Mouse (Mus musculus) embryonic fibroblast, embryonic 13.5 days (primary cell): ENCODE results near the gene Cox4i2.

Experiments used
- CTCF ChIP-seq: IDR thresholded peaks from 2 replicates; pipeline ENCODE4 v1.5.1; 2011; ENCODE audit warnings: mild to moderate bottlenecking, control low read depth, low read length, moderate library complexity, borderline replicate concordance; ENCODE audit not compliant: insufficient read depth
- POLR2A ChIP-seq: IDR thresholded peaks from 2 replicates; pipeline ENCODE4 v1.6.1; 2011; ENCODE audit warnings: low read depth, mild to moderate bottlenecking, control low read depth, low read length, moderate library complexity

- TF ChIP-seq CTCF (no peak), POLR2A (no peak)
Measured at GRCm38 (mm10) chr2:152725178-152725750, 28.7 kb upstream of the Cox4i2 start.
